Mouse (Mus musculus) kidney, adult 2 months (tissue): Measurements from ENCODE around the gene BC030499.

Experiments used
- CTCF ChIP-seq: fragments of 200-500 bp; conservative IDR thresholded peaks from 2 replicates; pipeline ENCODE4 v1.5.1; 2011; ENCODE audit warnings: low read depth, mild to moderate bottlenecking, control low read depth, low read length, moderate library complexity, mixed read lengths; ENCODE audit not compliant: insufficient read depth, insufficient read length
- POLR2A ChIP-seq: fragments of 200-500 bp; IDR thresholded peaks from one replicate; pipeline ENCODE4 v1.6.1; 2011; ENCODE audit warnings: low read depth, low read length, control low read depth

DNA sequence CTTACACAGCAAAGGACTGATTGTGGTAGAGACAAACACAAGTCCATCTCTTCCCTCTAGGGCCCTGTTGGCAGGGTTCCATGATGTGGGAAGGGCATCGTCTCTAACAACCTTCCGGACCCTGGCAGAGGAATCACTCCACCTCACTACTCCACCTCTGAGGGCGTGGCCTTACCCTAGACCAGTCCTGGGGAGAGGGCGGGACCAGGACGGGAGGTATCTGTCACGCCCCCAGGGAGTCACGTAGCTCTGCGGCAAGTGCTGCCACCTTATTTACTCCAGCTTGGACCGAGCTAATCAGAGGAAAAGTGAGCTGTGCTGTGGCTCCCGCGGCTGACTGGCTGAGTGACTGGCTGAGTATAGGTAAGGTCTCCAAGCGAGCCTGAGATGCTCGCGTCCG is 32.2 kb downstream of the BC030499 start, which contains the start of gene Aldoc:
- TF ChIP-seq POLR2A (no peak), CTCF (no peak)
